Mouse (Mus musculus) midbrain, embryonic 12.5 days (tissue): Measurements from ENCODE around the gene Rictor. TPM values are rescaled to one million over a fixed set of nuclear protein-coding genes. Genes with fewer than 3 reads are reported as not detected.
"Not testable (repeated sequence)": the region's sequence is repeated elsewhere in the genome, so short reads cannot be mapped to it uniquely, and the experiment has no call there.

Source experiments
- ATAC-seq: fragments of 200-750 bp; cut with Nextera tagmentation; 2 replicates; pipeline ENCODE4 v1.8.0; 2017; ENCODE audit warnings: low read depth, moderate TSS enrichment, moderate library complexity; ENCODE audit not compliant: low FRiP score
- H3K27ac ChIP-seq: fragments of 300-500 bp; sonication (generic); replicated peaks from 2 replicates; pipeline ENCODE4 v1.5.1; 2016; ENCODE audit warnings: mild to moderate bottlenecking
- H3K27me3 ChIP-seq: fragments of 300-500 bp; sonication (generic); 2 replicates; pipeline ENCODE4 v1.6.1; 2016; ENCODE audit warnings: mild to moderate bottlenecking
- H3K36me3 ChIP-seq: fragments of 300-500 bp; sonication (generic); 2 replicates; pipeline ENCODE4 v1.6.1; 2016
- H3K4me1 ChIP-seq: fragments of 300-500 bp; sonication (generic); 2 replicates; pipeline ENCODE4 v1.6.1; 2016
- H3K4me2 ChIP-seq: fragments of 300-500 bp; sonication (generic); replicated peaks from 2 replicates; pipeline ENCODE4 v1.6.1; 2016; ENCODE audit warnings: mild to moderate bottlenecking, moderate library complexity
- H3K4me3 ChIP-seq: fragments of 300-500 bp; sonication (generic); 2 replicates; pipeline ENCODE4 v1.5.1; 2016; ENCODE audit warnings: mild to moderate bottlenecking
- H3K9ac ChIP-seq: fragments of 300-500 bp; sonication (generic); replicated peaks from 2 replicates; pipeline ENCODE4 v1.6.1; 2016; ENCODE audit warnings: mild to moderate bottlenecking, moderate library complexity
- H3K9me3 ChIP-seq: fragments of 300-500 bp; sonication (generic); 2 replicates; pipeline ENCODE4 v1.6.1; 2016; ENCODE audit warnings: mild to moderate bottlenecking
- WGBS: fragments of 180-500 bp; shearing (Covaris S2); methylation state at CpG from one replicate; pipeline ENCODE4 v1.1.7; 2016; 5-methylcytosine and 5-hydroxymethylcytosine counted together
- polyA plus RNA-seq: library from polyadenylated mRNA; unstranded; fragments of >200 nt; fragmentation: Nextera tagmentation; extraction: Ambion mirVana; gene quantifications from 2 replicates; pipeline ENCODE4 v1.2.1, GENCODE M21; 2016

Rictor gene
- polyA plus RNA-seq, 1 experiment from 2014 or later, result 59.0 TPM

GRCm38 (mm10) chr15:6742337-6743025, 34.3 kb downstream of the Rictor start:
- 81% methylated on average over 13 of the region's 13 CpGs for WGBS
- H3K36me3 ChIP-seq, result peaks cover 12% of the 10 kb centered on the region
- H3K4me1 ChIP-seq, result no peaks in the 10 kb centered on the region
- H3K27ac ChIP-seq, result no peak overlapping the region
- no peak overlapping the region for H3K4me3 ChIP-seq
- H3K9ac ChIP-seq, result no peak overlapping the region
- no peaks in the 10 kb centered on the region for H3K9me3 ChIP-seq
- H3K4me2 ChIP-seq, result no peak overlapping the region
- no peaks in the 10 kb centered on the region for H3K27me3 ChIP-seq
- ATAC-seq, result no peak

- Histone ChIP-seq H3K4me2 (no peak overlapping the region), H3K4me1 (no peaks in the 10 kb centered on the region), H3K4me3 (no peak overlapping the region), H3K9ac (no peak overlapping the region), H3K27me3 (no peaks in the 10 kb centered on the region), H3K27ac (no peak overlapping the region), H3K9me3 (no peaks in the 10 kb centered on the region), H3K36me3 (peaks cover 11% of the 10 kb centered on the region)
- no peak for ATAC-seq
- WGBS, result 72% methylated on average over 8 of the region's 8 CpGs
Measured at GRCm38 (mm10) chr15:6743723-6744122, 35.5 kb downstream of the Rictor start.

- not testable (repeated sequence) for H3K4me3 ChIP-seq, H3K27ac ChIP-seq, H3K9me3 ChIP-seq, H3K9ac ChIP-seq, H3K27me3 ChIP-seq, ATAC-seq, H3K4me1 ChIP-seq, H3K4me2 ChIP-seq
- WGBS, result 85% methylated on average over 8 of the region's 8 CpGs
- H3K36me3 ChIP-seq, result 0 out of 2 replicates have a peak, but pooled peaks cover 12% of the 10 kb centered on the region
Measured at GRCm38 (mm10) chr15:6746301-6746983, 38.3 kb downstream of the Rictor start.

- Histone ChIP-seq H3K4me2 (no peak overlapping the region), H3K9me3 (no peaks in the 10 kb centered on the region), H3K27ac (no peak overlapping the region), H3K4me3 (no peak overlapping the region), H3K4me1 (no peaks in the 10 kb centered on the region), H3K9ac (no peak overlapping the region), H3K27me3 (no peaks in the 10 kb centered on the region), H3K36me3 (0 out of 2 replicates have a peak, but pooled peaks cover 13% of the 10 kb centered on the region)
- no peak for ATAC-seq
- WGBS, result 94% methylated on average over 9 of the region's 9 CpGs
Measured at GRCm38 (mm10) chr15:6747001-6747400, 38.8 kb downstream of the Rictor start.

GRCm38 (mm10) chr15:6754400-6754799, 46.2 kb downstream of the Rictor start:
- WGBS, result 100% methylated on average over 2 of the region's 2 CpGs
- no peaks in the 10 kb centered on the region for H3K9me3 ChIP-seq
- H3K36me3 ChIP-seq, result peaks cover 20% of the 10 kb centered on the region
- H3K4me3 ChIP-seq, result no peak overlapping the region
- no peak overlapping the region for H3K27ac ChIP-seq
- H3K27me3 ChIP-seq, result no peaks in the 10 kb centered on the region
- no peaks in the 10 kb centered on the region for H3K4me1 ChIP-seq
- no peak overlapping the region for H3K9ac ChIP-seq
- H3K4me2 ChIP-seq, result no peak overlapping the region
- ATAC-seq, result no peak

- Histone ChIP-seq H3K9me3 (no peaks in the 10 kb centered on the region), H3K9ac (no peak overlapping the region), H3K4me1 (no peaks in the 10 kb centered on the region), H3K27ac (no peak overlapping the region), H3K4me2 (no peak overlapping the region), H3K4me3 (no peak overlapping the region), H3K27me3 (no peaks in the 10 kb centered on the region), H3K36me3 (peaks cover 65% of the 10 kb centered on the region)
- 91% methylated on average over 3 of the region's 3 CpGs for WGBS
- ATAC-seq, result no peak
Measured at GRCm38 (mm10) chr15:6772265-6772664, 64.1 kb downstream of the Rictor start.

GRCm38 (mm10) chr15:6786212-6786611, 78.0 kb downstream of the Rictor start:
- 95% methylated on average over 10 of the region's 10 CpGs for WGBS
- Histone ChIP-seq H3K27ac (no peak overlapping the region), H3K9ac (no peak overlapping the region)

GRCm38 (mm10) chr15:6787236-6787635, 79.1 kb downstream of the Rictor start:
- 95% methylated on average over 10 of the region's 10 CpGs for WGBS
- Histone ChIP-seq H3K4me3 (no peak overlapping the region), H3K27ac (no peak overlapping the region), H3K36me3 (peaks cover 83% of the 10 kb centered on the region), H3K4me1 (no peaks in the 10 kb centered on the region), H3K9me3 (no peaks in the 10 kb centered on the region), H3K4me2 (no peak overlapping the region), H3K27me3 (no peaks in the 10 kb centered on the region), H3K9ac (no peak overlapping the region)
- no peak for ATAC-seq

More at GRCm38 (mm10) chr15:6786212-6786611, 78.0 kb downstream of the Rictor start:
- H3K4me1 ChIP-seq, result no peaks in the 10 kb centered on the region
- H3K9me3 ChIP-seq, result no peaks in the 10 kb centered on the region
- no peak overlapping the region for H3K4me2 ChIP-seq
- no peak overlapping the region for H3K4me3 ChIP-seq
- no peaks in the 10 kb centered on the region for H3K27me3 ChIP-seq
- ATAC-seq, result no peak
- H3K36me3 ChIP-seq, result peaks cover 82% of the 10 kb centered on the region

GRCm38 (mm10) chr15:6790011-6790410, 81.8 kb downstream of the Rictor start:
- H3K9me3 ChIP-seq, result no peaks in the 10 kb centered on the region
- no peak overlapping the region for H3K4me3 ChIP-seq
- no peak overlapping the region for H3K27ac ChIP-seq
- H3K36me3 ChIP-seq, result peaks cover 88% of the 10 kb centered on the region
- no peaks in the 10 kb centered on the region for H3K27me3 ChIP-seq
- WGBS, result 97% methylated on average over 7 of the region's 7 CpGs
- H3K4me2 ChIP-seq, result no peak overlapping the region
- no peaks in the 10 kb centered on the region for H3K4me1 ChIP-seq
- H3K9ac ChIP-seq, result no peak overlapping the region
- no peak for ATAC-seq

- H3K9ac ChIP-seq, result no peak overlapping the region
- H3K36me3 ChIP-seq, result peaks cover 91% of the 10 kb centered on the region
- no peak overlapping the region for H3K4me2 ChIP-seq
- no peak overlapping the region for H3K4me3 ChIP-seq
- no peak for ATAC-seq
- H3K9me3 ChIP-seq, result no peaks in the 10 kb centered on the region
- no peaks in the 10 kb centered on the region for H3K4me1 ChIP-seq
- H3K27me3 ChIP-seq, result no peaks in the 10 kb centered on the region
- WGBS, result 93% methylated on average over 11 of the region's 11 CpGs
- H3K27ac ChIP-seq, result no peak overlapping the region
Measured at GRCm38 (mm10) chr15:6791648-6792047, 83.5 kb downstream of the Rictor start.

- peaks cover 93% of the 10 kb centered on the region for H3K36me3 ChIP-seq
- WGBS, result 87% methylated on average over 7 of the region's 7 CpGs
- no peak for ATAC-seq
Measured at GRCm38 (mm10) chr15:6792846-6793245, 84.7 kb downstream of the Rictor start.

GRCm38 (mm10) chr15:6801212-6801611, 93.0 kb downstream of the Rictor start:
- H3K4me3 ChIP-seq, H3K27me3 ChIP-seq, H3K9me3 ChIP-seq, H3K27ac ChIP-seq, H3K9ac ChIP-seq, H3K4me1 ChIP-seq, ATAC-seq, H3K4me2 ChIP-seq: not testable (repeated sequence)
- peaks cover 36% of the 10 kb centered on the region for H3K36me3 ChIP-seq
- 96% methylated on average over 8 of the region's 8 CpGs for WGBS

More at GRCm38 (mm10) chr15:6792846-6793245, 84.7 kb downstream of the Rictor start:
- Histone ChIP-seq H3K4me2 (no peak overlapping the region), H3K9me3 (no peaks in the 10 kb centered on the region), H3K27me3 (no peaks in the 10 kb centered on the region), H3K27ac (no peak overlapping the region), H3K4me1 (no peaks in the 10 kb centered on the region), H3K4me3 (no peak overlapping the region), H3K9ac (no peak overlapping the region)
